Mouse (Mus musculus): ENCODE data around the gene Tnnc1. TPM values are rescaled to one million over a fixed set of nuclear protein-coding genes. Genes with fewer than 3 reads are reported as not detected.

Gene Tnnc1
- polyA plus RNA-seq, 1 experiment from 2014 or later: 4.1 TPM

DNA sequence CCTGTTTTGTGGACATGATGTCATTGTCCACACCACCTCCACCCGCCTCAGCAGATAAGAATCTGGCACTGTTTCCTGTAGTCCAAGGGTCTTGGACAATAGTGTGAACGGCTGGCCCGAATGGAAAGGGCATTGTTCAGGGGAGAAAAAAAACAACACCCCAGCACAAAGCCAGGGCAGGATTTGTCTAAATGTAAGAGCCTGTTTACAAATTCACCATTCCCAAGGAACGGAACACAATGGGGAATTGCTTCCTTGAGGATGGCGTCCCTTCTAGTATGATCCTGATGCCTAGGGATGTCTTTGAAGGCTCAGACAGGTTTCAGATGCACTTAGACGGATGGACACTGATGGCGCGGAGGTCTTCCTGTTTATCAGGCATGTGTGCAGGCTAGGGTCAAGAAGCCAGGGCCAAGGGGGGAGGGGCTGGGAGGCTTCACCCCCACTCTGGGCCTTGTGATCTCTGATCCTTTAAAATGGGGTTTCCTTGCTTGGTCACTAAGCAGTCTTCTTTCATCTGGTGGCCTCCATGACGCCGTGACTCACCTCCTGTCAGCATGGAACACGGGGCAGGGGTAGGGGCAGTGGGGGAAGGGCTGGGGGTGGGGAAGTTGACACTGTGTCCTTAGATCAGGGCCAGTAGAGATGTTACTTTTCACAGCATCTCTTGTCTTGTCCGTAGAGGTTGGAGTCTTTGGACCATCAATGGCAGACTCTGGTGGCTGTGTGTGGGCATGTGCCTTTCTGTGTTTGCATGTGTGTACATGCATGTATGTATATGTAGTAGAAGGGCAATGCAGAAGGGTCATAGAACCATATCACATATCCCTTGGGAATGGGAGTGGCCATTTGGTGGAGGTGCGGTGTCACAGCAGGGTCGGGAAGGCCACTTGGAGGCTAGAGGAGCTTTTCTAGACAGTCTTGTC, 25.2 kb downstream of the Tnnc1 start:
- H3K27ac ChIP-seq (replicated peaks): 0 out of 2 replicates have a peak overlapping the region, but pooled peaks have one; percentile 6
- H3K4me2 ChIP-seq (replicated peaks; ENCODE audit: low read depth): no peak overlapping the region
- WGBS: 75% methylated on average over 14 of the region's 14 CpGs
- ATAC-seq (ENCODE audit: low FRiP score, low TSS enrichment): peak; percentile 9
- no peaks in the 10 kb centered on the region for H3K9me3 ChIP-seq (ENCODE audit: control insufficient read depth, low read length)
- TF ChIP-seq EP300 (optimal IDR thresholded peaks at IDR 0.05): no peak
- TF ChIP-seq CTCF (IDR thresholded peaks at IDR 0.05; ENCODE audit: low read depth): no peak
- H3K36me3 ChIP-seq (ENCODE audit: control insufficient read depth, insufficient read depth, low read length): no peaks in the 10 kb centered on the region
- no peak overlapping the region for H3K9ac ChIP-seq (ENCODE audit: low read length)
- H3K27me3 ChIP-seq (ENCODE audit: control insufficient read depth, insufficient read depth, low read length): no peaks in the 10 kb centered on the region
- DNase-seq (ENCODE audit: low spot score): no peak
- no peak overlapping the region for H3K4me3 ChIP-seq (ENCODE audit: low read depth, low read length)
- H3K4me1 ChIP-seq (replicated peaks; ENCODE audit: control insufficient read depth, insufficient read depth): no peaks in the 10 kb centered on the region

DNA sequence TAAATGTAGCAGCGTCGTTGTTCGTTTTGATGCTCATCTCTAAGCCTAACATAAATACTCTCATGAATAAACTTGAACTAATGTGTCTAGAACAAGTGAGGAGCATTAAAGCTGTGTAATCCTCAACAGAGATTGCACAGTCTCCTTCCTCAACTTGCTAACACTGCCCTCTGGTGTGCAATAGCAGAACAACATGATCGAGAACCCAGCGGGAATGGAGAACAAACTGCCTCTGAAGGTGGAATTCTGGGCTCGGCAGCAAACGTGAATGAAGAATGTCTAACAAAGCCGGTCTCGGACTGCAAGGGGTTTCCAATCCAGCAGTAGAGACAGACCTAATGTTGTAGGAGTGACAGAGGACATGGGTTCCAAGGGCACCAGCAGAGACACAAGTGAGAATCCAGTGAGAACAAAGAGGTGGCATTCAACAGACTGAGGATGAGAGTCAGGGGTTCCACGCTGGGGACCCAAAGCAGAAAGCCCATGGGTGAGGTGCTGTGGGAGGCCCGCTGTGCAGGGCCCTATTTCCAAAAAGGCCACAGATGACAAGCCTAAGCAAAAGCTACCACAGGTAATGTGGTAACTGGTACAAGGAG, 26.0 kb downstream of the Tnnc1 start:
- 12% methylated on average over 11 of the region's 11 CpGs for WGBS
- Histone ChIP-seq H3K27me3 (ENCODE audit: control insufficient read depth, insufficient read depth, low read length) (no peaks in the 10 kb centered on the region), H3K27ac (replicated peaks) (0 out of 2 replicates have a peak overlapping the region, but pooled peaks have one; percentile 6), H3K4me2 (replicated peaks; ENCODE audit: low read depth) (no peak overlapping the region), H3K4me1 (replicated peaks; ENCODE audit: control insufficient read depth, insufficient read depth) (no peaks in the 10 kb centered on the region), H3K9me3 (ENCODE audit: control insufficient read depth, low read length) (no peaks in the 10 kb centered on the region), H3K9ac (ENCODE audit: low read length) (no peak overlapping the region), H3K36me3 (ENCODE audit: control insufficient read depth, insufficient read depth, low read length) (no peaks in the 10 kb centered on the region), H3K4me3 (ENCODE audit: low read depth, low read length) (no peak overlapping the region)
- ATAC-seq (ENCODE audit: low FRiP score, low TSS enrichment): peak; percentile 60
- peak; percentile 82 for DNase-seq (ENCODE audit: low spot score)
- TF ChIP-seq EP300 (optimal IDR thresholded peaks at IDR 0.05) (no peak), CTCF (IDR thresholded peaks at IDR 0.05; ENCODE audit: low read depth) (peak; percentile 98)

DNA sequence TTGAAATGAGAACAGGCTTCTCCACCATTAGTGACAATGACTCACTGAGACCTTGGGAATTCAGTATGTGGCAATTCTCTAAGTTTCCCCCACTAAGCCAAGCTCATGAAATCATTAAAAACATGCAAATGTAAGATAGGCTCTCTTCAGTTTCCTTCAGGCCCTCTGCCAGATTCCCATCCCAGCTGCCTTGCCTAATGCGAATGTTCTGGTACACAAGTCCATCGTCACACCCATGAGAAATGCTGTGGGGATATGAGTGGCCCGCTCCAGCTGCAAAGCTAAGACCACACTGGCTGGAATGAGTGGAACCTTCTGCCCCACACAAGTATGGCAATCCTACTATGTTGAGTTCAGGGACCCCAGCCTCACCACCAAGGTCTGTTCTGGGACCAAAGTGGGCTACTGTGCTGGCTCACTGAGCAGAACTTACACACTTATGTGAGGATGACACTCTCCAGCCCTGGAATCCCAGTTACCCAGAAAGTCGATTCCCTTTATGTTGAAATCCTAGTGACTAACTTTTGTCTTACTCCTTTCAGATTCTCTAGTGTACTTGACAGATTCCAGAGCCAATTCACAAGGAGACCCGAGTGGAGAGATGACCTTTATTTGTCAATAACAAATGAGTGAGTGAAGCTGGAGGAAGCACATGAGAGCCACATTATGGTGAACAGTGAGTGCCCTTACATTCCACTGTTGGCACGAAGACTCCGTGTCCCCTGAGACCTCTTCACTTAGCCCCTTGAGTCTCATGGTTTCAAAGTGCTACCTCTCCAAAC, 29.2 kb downstream of the Tnnc1 start:
- 74% methylated on average over 7 of the region's 7 CpGs for WGBS
- H3K9me3 ChIP-seq (ENCODE audit: control insufficient read depth, low read length): no peaks in the 10 kb centered on the region
- H3K4me2 ChIP-seq (replicated peaks; ENCODE audit: low read depth): no peak overlapping the region
- no peak for TF ChIP-seq EP300 (optimal IDR thresholded peaks at IDR 0.05)
- TF ChIP-seq CTCF (IDR thresholded peaks at IDR 0.05; ENCODE audit: low read depth): no peak
- H3K4me1 ChIP-seq (replicated peaks; ENCODE audit: control insufficient read depth, insufficient read depth): no peaks in the 10 kb centered on the region
- H3K9ac ChIP-seq (ENCODE audit: low read length): no peak overlapping the region
- DNase-seq (ENCODE audit: low spot score) (no peak), ATAC-seq (ENCODE audit: low FRiP score, low TSS enrichment) (peak; percentile 53; the same call in 1 of the 2 replicates)
- no peaks in the 10 kb centered on the region for H3K36me3 ChIP-seq (ENCODE audit: control insufficient read depth, insufficient read depth, low read length)
- H3K27ac ChIP-seq (replicated peaks): no peak overlapping the region
- no peak overlapping the region for H3K4me3 ChIP-seq (ENCODE audit: low read depth, low read length)
- H3K27me3 ChIP-seq (ENCODE audit: control insufficient read depth, insufficient read depth, low read length): no peaks in the 10 kb centered on the region

DNA sequence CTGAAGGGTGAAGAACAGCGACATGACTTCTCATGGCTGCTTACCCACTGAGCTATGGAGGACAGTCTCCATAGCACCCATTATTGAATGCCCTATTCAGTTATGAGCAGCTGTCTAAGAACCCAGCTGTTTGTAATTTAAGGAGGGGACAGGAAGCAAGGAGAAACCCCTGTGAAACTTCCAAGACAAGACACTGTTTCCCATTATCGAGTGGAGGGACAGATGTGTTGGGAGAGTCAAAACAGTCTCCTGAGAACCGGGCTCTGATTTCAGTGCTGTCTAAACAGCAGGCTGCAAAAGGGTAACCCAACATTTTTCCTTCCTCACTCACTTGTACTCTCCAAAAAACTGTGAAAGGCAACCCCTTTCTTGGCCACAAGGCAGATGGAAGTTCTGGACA, 32.4 kb downstream of the Tnnc1 start:
- ATAC-seq (ENCODE audit: low FRiP score, low TSS enrichment) (no peak), DNase-seq (ENCODE audit: low spot score) (no peak)
- 64% methylated on average over 3 of the region's 3 CpGs for WGBS
- no peak overlapping the region for H3K27ac ChIP-seq (replicated peaks)
- H3K36me3 ChIP-seq (ENCODE audit: control insufficient read depth, insufficient read depth, low read length): no peaks in the 10 kb centered on the region
- no peaks in the 10 kb centered on the region for H3K27me3 ChIP-seq (ENCODE audit: control insufficient read depth, insufficient read depth, low read length)
- H3K9me3 ChIP-seq (ENCODE audit: control insufficient read depth, low read length): no peaks in the 10 kb centered on the region
- H3K4me1 ChIP-seq (replicated peaks; ENCODE audit: control insufficient read depth, insufficient read depth): no peaks in the 10 kb centered on the region
- no peak for TF ChIP-seq EP300 (optimal IDR thresholded peaks at IDR 0.05)
- no peak for TF ChIP-seq CTCF (IDR thresholded peaks at IDR 0.05; ENCODE audit: low read depth)
- no peak overlapping the region for H3K4me2 ChIP-seq (replicated peaks; ENCODE audit: low read depth)
- H3K4me3 ChIP-seq (ENCODE audit: low read depth, low read length): no peak overlapping the region
- H3K9ac ChIP-seq (ENCODE audit: low read length): no peak overlapping the region

DNA sequence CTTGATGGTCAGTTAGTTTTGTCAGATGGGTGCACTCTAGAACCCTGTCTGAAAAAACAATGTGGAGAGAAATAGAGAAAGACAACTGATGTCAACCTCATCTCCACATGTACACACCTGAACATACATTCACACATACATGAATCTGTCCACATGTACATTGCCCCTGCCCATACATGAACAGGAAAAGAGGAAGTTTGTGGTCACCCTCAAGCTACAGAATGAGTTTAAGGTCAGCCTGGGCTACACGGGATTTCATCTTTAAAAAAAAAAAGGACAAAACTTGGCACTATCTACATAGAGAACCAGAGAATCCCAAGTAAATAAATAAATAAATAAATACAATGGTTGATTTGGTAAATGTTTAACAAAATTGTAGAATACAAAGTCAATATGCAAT, 36.7 kb downstream of the Tnnc1 start:
- ATAC-seq (ENCODE audit: low FRiP score, low TSS enrichment) (no peak), DNase-seq (ENCODE audit: low spot score) (no peak)
- Histone ChIP-seq H3K36me3 (ENCODE audit: control insufficient read depth, insufficient read depth, low read length) (no peaks in the 10 kb centered on the region), H3K9ac (ENCODE audit: low read length) (no peak overlapping the region), H3K9me3 (ENCODE audit: control insufficient read depth, low read length) (no peaks in the 10 kb centered on the region), H3K27ac (replicated peaks) (no peak overlapping the region), H3K4me3 (ENCODE audit: low read depth, low read length) (no peak overlapping the region), H3K27me3 (ENCODE audit: control insufficient read depth, insufficient read depth, low read length) (no peaks in the 10 kb centered on the region), H3K4me1 (replicated peaks; ENCODE audit: control insufficient read depth, insufficient read depth) (no peaks in the 10 kb centered on the region), H3K4me2 (replicated peaks; ENCODE audit: low read depth) (no peak overlapping the region)
- WGBS: 70% methylated on average over 1 of the region's 1 CpGs
- no peak for TF ChIP-seq CTCF (IDR thresholded peaks at IDR 0.05; ENCODE audit: low read depth)
- TF ChIP-seq EP300 (optimal IDR thresholded peaks at IDR 0.05): no peak

Data from stomach, postnatal 0 days (tissue).